Mouse (Mus musculus) urinary bladder, adult 18-20 months (tissue): ENCODE data around the gene Tm4sf19.
A peak's percentile ranks its signal among the peaks of the same experiment; 100 is the strongest.

ENCODE experiments used
- DNase-seq, 2 experiments: peaks; one replicate each; pipeline ENCODE4 v3.0.0; 2022; ENCODE audit warnings: low spot score in 2 of 2, mixed read lengths in 2 of 2

Tm4sf19 gene

DNA sequence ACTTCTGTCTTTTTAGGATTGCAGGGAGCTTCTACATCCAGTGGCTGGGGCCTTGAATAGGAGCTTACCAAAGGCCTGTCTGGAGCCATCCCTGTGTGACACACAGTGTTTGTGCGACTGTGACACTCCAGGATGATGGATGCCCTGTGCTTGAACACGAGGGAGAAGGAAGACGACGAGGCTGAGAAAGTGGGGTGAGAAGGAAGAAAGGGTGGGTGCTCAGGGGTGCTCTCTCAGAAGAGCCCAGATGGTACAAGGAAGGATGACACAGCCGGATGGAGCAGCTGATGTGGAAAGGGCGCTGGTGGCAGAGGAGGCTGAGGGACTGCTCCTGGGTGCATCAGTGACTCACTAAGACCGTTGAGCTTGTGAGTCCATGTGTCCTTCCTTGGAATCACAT lies at the start of gene Tm4sf19:
TSS of gene Tm4sf19 (plus strand) at position 240 of the 400 bp plus-strand sequence.
- DNase-seq, result no peak

DNA sequence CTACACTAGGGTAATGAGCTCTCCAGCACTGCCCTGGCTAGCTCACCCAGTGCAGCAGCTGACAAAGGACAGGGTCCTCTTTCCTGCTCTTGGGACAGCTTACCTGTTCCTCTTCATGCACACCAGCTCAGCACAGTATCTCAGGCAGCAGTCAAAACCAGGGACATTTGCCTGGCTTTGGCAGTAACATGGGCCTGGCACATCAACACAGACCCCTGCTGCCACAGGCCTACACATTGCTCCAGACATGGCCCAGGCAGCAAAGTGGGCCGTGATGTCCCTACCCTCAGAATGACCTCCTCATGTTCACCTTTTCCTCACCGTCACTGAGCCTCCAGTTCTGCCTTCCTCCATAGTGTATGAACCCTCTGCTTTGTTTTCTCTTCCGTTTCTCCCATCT lies 49.5 kb upstream of the Tm4sf19 start:
- no peak for DNase-seq

DNA sequence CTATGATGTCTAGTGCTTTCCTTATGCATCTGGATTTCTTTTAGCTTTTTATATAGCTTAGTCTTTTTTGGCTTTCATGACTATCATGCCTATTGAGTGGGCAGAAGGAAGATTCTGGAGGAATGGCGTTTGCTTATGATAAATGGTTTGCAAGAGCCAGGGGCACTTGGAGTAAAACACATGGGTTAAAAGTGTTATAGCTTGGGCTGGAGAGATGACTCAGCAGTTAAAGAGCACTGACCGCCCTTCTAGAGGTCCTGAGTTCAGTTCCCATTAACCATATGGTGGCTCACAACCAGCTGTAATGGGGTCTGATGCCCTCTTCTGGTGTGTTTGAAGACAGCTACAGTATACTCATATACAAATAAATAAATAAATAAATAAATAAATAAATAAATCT lies 36.8 kb upstream of the Tm4sf19 start:
- no peak for DNase-seq

DNA sequence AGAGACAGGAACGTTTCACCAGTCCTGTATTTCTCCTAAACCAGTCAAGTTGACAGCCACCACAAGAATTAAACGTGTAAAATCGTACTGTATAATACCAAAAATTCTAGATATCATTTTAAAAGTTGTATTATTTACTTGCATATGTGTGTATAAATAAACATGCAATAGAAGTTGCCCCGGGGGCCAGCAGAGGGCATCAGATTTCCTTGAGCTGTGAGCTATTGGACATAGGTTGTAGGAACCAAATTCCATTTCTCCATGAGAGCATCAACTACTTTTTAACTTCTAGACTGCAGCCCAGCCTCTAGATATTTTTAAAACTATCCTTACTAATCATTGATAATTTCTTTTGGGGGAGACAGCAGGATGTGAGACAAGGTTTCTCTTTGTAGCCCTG lies 29.0 kb upstream of the Tm4sf19 start:
- no peak for DNase-seq

DNA sequence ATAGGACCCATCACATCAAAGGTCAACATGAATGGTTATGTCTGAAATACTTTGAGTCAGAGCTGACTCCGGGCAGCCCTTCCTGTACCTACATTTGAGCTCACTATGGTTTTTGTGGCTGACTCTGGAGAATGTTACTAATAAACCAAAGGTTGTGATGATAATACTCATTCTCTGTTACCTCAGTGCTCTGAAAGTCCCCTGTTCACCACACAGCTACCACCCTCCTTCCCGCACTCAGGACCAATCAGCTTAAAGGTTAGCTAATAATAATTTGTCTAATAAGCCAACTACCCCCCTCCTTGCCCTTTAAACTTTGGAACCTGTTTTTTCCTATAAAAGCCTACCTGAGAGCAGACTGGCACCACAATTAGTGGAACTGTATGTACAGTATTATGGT lies 20.7 kb upstream of the Tm4sf19 start:
- no peak for DNase-seq

DNA sequence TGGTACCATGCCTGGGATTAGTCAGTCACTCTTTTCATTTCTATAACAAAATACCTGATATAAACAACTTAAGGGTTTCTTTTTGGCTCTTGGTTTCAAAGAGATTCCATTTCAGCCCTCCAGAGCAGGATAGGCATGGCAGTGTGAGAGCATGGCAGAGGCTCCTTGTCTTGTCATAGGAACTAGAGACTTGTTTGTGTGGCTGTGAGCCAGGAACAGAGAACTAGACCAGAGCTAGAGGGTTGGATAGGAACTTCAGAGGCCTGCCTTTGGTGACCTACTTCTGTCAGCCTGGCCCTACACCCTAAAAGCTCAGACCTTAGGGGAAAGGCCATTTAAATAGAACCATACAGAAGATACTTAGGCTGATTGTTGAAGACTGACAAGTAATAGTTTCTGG lies 17.4 kb upstream of the Tm4sf19 start:
- no peak for DNase-seq

DNA sequence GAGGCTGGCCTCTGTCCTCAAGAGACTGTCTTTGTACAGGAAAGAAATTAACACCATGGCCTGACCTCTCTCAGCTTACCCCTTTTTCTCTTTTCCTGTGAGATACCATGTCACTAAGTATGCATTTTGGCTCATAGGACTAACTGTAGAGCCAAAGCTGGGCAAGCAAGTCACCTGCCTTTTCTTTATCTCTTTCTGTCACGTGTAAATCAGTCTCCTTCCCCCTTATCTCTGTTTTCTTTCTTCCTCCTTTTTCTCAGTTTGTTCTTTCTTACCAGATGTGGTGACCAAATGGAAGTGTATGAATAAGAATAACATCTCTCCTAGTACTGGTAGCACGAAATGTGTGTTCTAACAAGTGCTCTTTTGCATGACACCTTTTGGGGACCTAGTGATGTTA lies 15.4 kb upstream of the Tm4sf19 start:
- no peak for DNase-seq

DNA sequence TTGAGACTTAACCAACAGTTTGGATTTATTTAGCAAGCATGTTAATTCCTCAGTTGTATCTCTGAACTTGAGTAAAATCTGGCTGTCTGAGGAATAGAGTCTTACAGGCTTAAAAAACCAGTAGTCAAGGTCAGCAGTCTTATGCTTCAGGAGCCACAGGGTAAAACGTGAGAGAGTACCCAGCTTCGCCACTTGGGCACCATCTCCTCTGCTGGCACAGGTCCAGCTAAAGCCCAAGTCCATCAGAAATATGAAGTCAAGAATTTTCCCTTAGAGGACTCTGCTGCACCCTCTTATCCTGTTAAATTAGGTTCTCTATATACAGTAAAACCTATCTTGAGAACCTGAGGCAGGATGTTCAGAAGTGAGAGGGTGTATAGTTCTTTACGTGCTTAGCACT lies 13.5 kb upstream of the Tm4sf19 start:
- no peak for DNase-seq

DNA sequence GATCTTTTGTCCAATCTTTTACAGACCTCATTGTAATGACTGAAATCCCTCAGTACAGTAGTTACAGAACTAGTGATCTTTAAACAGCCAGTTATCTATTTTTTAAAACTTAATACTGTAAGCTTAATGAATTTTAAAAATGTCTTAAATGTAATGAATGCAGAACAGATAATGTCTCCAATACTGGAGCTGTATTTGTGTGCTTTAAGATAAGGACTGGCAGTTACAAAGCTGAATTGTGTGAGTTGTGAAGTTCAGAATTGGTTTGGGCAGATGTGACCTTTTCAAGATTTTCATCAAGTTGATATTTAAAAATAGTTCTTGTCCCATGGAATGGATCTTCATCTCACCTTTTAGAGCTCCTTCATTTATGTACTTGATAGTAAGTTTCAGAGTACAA lies 11.3 kb upstream of the Tm4sf19 start:
- DNase-seq, result no peak

DNA sequence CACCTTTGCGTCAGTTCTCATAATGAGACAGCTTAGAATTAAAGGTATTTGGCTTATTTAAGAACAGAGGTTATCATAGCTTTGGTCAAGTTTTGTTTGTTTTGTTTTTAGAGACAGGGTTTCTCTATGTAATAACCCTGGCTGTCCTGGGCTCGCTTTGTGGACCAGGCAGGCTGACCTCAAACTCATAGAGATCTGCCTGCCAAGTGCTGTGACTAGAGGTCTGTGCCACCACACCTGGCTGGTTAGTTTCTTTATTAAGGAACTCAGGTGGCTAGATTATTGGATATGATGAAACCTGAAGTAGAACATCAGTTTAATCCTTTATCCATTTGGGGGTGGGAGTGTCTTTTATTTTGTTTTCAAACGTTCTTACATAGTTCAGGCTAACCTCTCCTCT lies 10.5 kb upstream of the Tm4sf19 start:
- no peak for DNase-seq

DNA sequence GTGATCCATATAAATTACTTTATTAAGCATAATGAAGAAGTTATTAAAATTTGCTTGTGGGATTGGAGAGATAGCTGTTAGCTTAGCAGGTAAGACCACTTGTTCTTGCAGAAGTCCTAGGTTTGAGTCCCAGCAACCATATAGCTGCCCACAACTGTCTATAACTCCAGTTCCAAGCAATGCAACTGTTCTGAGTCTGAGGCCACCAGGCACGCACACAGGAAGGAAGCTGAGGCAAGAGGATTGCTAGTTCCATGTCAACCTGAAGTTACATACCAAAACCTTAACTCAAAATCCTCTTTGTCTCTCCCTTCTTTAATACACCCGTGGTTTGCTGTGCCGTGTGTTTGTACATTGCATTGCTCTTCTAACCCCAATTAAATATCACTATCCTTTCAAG lies 9.4 kb upstream of the Tm4sf19 start:
- no peak for DNase-seq

DNA sequence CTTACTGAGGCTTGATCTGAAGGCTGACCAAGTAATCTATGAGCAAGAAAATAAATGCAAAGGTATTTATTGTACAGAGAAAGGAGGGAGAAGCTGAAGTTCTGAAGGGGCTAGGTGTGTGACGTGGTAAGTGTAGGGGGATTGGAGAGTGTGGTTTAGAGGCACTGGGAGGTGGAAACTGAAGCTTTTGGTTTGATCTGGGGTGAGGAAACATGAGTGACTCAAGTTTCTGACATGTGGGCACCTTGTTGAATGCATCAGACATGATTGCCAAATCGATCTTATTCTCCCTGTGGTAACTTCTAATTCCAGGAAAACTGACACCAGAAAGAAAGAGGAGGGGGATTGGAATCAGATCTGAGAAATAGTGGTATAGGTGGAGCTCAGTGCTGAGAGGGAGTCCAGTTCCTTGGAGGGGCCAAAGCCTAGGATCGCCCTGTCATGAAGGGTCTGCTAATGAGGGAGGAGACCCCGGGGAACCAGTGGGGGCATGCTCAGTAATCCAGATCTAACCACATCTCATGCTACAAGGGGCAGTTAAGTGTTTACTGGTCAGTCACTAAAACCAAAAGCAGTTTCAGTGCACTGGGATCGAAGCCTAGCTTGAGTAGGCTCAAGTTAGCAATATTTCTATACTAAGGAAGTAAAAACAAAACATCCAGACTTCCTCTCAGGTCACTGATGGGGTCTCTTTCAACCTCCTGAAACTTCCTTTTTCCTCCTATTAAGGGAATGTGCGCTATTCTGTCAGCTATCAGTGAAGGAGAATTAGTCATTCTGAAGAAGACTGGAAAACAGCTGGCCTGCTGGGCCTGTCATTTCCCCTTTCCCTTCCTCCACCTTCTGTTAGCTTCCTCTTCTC lies 4.4 kb upstream of the Tm4sf19 start:
- no peak for DNase-seq

DNA sequence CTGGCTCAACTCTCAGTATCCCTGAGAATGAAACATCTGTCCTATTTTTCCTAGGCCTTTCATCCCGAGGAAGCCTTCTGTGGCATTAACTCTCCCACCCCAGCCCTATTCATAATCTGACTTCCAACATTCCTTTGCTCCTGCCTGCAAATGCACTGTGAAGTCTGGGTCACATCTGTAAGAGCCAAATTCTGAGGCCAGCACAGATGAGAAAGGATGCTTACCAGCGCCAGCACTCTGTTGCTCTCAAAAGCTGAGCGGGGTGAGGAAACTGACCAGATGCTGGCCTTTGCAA lies 3.8 kb upstream of the Tm4sf19 start:
- no peak for DNase-seq

DNA sequence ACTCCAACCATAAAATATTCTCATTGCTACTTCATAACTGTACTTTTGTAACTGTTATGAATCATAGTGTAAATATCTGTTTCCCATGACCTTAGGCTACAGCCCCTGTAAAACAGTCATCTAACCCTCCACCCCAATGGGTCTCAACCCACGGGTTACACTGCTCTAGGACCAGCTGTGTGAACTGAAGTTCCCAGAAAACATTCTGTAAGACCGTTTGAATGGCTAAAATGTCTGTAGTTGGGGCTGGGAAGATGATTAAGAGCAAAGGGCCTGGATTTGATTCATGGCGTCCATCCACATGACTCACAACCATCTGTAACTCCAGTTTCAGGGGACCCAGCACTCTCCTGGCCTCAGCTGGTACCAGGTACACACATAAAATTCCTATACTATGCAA lies 2.1 kb upstream of the Tm4sf19 start:
- no peak for DNase-seq

DNA sequence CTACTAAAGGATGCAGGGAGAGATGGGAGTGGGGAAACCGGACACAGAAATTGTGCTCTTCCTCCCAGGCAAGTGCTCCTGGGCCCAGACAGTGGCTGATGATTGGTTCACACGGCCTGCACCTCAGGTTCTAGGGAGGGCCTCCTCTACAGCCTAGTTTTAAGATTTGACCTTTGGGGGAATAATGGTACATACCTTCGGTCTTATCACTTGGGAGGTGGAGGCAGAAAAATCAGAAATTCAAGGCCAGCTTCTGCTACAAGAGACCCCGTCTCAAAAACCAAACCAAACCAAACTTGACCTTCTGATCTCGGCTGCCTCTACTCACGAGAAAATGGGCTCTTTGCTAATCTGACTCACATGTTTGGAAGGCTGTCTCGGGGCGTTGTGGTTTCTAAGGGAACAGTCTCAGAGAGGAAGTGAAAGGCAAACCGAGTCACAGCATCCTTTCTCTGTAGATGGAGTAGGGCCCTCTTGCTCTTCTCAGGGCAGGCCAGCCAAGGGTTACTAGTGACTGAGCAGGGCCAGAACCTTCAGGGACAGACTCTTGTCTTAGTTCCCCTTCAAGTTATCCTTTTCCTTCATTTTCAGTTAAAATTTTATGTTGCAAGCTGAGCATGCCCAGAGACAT lies 1.1 kb downstream of the Tm4sf19 start:
- no peak for DNase-seq

DNA sequence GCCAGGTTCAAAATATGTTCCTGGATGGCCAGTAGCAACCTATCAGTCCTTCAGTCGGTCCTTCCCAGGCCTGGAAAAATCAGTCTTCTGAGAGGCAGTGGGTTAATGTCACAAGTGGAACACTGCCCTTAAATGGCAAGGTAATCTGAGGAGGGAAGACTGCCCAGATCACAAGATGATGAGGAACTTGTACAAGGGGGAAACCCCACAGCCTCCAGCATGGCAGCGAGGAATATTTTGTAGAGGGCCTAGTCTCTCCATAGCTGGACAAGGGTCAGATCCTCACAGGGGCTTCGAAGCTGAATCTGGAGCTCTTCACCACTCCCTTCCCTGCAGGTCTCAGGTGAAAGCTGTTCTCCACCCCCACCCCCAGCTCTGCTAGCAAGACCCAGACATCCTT lies 2.5 kb downstream of the Tm4sf19 start:
- DNase-seq, result no peak

DNA sequence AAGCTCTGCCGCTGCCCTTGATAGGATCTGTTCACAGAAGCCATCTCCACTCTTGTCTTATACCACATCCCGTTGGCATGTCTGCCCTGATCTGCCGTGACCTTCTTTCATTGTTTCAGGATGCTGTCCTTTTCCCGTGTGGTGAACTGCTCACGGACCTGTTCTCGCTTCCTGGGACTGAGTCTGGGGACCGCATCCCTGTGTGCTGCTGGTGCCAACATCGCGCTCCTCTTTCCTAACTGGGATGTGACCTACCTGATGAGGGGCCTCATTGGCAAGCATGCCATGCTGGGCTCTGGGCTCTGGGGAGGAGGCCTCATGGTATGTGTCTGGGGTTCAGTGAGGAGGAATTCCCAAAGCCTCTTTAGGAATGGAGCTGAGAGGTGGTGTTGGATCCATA lies 5.4 kb downstream of the Tm4sf19 start:
- DNase-seq, result no peak

DNA sequence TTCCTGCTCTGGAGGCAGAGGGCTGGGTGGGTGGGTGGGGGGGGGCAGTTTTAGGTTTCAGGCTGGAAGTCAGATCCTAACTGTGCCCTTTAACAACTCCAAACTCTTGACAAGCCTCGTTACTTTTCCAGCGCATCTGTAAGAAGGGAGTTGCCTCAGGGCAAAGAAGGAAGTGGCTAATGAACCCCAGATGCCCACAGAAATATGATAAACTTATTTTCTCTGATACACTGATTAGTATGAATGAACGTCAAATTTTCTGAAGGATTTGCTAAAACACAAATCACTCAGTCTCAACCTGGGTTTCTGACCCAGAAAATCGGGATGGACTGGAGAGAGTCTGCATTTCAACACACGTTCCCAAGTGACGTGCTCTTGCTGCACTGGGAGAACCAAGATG lies 6.4 kb downstream of the Tm4sf19 start:
- no peak for DNase-seq

DNA sequence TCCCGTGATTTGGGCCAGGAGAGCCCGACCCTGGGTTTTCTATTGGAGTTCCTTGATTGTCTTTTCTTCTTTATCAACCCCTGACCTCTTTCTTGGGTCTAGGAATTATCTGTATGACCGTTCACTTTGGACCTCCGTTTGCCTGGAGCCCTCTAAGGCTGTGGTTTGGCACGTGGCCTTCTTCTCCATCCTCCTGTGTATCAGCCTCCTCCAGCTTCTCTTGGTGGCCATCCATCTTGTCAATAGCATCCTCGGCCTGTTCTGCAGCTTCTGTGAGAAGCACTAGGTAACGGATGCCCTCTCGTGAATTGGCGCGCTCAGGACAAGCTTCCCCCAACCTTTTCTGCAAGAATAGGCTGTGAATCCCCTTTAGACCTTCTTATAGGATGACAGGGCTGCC lies 7.4 kb downstream of the Tm4sf19 start:
- no peak for DNase-seq

DNA sequence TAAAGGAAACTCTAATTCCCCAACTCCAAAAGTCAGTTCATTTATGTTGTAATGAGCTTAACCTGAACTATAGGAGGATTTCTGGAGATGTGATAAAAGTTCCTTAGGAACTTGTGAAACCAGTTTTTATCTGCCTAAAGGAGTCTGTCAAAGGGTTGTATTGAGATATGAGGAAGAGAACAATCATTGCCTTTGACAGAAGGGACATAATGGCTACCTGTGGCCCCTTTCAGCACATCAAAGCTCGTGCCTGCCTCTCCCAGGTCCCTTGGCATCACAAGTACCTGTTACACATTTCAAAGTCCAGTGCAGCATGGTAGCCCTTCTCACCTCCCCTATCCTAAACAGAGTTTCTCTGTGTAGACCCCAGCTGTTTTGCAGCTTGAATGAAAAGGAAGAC lies 17.2 kb downstream of the Tm4sf19 start:
- no peak for DNase-seq

DNA sequence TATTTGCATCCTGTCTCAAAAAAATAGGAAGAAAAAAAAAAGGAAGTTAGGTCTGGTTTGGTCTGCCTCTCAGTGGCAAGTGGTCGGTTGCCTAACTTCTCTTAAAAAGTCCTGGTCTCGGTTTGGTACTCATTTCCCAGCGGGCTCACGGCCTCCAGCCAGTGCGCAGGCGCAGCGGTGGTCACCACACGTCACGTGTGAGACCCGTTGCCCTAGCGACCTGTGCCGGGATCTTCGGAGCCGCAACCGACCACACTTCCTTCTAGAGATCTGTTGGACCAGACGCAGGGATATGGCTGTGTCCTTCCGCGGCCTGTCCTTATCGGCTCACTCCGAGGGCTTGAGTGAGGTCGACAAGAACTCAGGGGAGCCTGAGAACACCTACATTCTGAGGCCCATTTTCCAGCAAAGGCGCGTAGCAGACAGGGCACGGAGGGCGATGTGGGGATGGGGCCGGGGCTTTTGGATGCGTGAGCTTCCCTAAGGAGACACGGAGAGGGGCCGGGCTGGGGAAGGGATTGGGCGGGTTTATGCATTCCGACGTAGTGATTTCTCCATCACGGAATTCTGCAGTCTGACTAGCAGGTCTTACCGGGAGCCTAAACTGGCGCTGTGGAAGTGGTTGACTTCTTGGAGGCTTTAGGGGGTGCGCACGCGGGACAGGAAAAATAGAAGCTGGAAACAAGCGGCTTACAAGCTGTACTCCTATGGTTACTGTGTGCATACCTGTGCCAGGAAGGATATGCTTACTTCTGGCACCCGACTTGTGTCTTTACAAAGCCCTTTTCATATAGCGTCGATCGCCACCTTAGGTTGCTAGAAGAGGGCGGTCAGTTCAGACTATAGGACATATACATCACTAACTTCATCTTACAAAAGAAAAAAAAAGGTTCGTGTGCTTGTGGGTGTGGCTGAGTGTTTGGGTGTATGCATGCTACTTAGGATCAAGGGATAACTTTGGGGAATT lies 19.5 kb downstream of the Tm4sf19 start, which contains the start of gene Tctex1d2:
TSS of gene Tctex1d2 (plus strand) at position 186 of the 967 bp plus-strand sequence.
- peak; percentile 86 to 93 for DNase-seq

DNA sequence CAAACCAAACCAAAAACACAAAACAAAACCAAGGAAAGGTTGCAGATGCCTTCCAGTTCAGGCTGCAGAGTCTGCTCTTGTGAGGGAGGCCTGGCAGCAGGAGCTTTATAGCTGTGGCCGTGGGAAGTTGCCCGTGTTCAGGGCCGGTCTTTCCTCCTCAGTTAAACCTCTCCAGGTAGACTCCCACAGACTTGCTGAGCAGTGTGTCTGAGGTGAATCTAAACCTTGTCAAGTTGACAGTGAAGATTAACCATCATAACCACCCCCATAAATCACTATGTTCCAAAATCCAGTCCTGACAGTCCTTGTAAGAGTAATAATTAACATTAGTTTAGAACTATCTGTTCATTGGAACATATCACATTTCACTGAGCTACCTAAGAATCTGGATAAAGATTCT lies 27.2 kb downstream of the Tm4sf19 start:
- DNase-seq, result no peak
